Mouse (Mus musculus) B cell, adult 62 days (primary cell): ENCODE measurements around the gene Tmprss15. TPM values are rescaled to one million over a fixed set of nuclear protein-coding genes. Genes with fewer than 3 reads are reported as not detected.

ENCODE experiments used
- total RNA-seq: library from RNA; stranded (reverse); gene quantifications from 4 replicates; pipeline ENCODE4 v1.2.4, GENCODE M21; 2023

The Tmprss15 gene
- not detected in 4 replicates for total RNA-seq

GRCm38 (mm10) chr16:79090997-79091396 is at the start of gene Tmprss15:
TSS of gene Tmprss15 (minus strand) at chr16:79091097.

GRCm38 (mm10) chr16:78930382-78931286 is 160.3 kb downstream of the Tmprss15 start, which contains the start of gene Chodl:
TSS of gene Chodl (plus strand) at chr16:78930948.

Other genes with a start within 250 kb of the Tmprss15 start
- not detected in 4 replicates for gene Chodl, start 160.1 kb downstream of the Tmprss15 start, total RNA-seq